Mouse (Mus musculus) brain, embryonic 14.5 days (tissue): ENCODE results near the gene Sash1. TPM values are rescaled to one million over a fixed set of nuclear protein-coding genes. Genes with fewer than 3 reads are reported as not detected.

Source experiments
- DNase-seq: peaks from one replicate; pipeline ENCODE4 v3.0.0-alpha.2; 2011; ENCODE audit warnings: low read depth
- CTCF ChIP-seq: fragments of 200-500 bp; IDR thresholded peaks from 2 replicates; pipeline ENCODE4 v1.5.1; 2012; ENCODE audit warnings: inconsistent platforms, mild to moderate bottlenecking, moderate library complexity, borderline replicate concordance; ENCODE audit not compliant: insufficient read depth, insufficient read length; ENCODE audit errors: extremely low read depth
- POLR2A ChIP-seq: fragments of 200-500 bp; IDR thresholded peaks from 2 replicates; pipeline ENCODE4 v1.6.1; 2012; ENCODE audit warnings: mild to moderate bottlenecking, inconsistent platforms, borderline replicate concordance; ENCODE audit not compliant: poor library complexity, insufficient read depth, insufficient read length, severe bottlenecking; ENCODE audit errors: extremely low read depth
- polyA plus RNA-seq: library from polyadenylated mRNA; depleted of rRNA; stranded (reverse); fragments of >200 nt; gene quantifications from 2 replicates; pipeline ENCODE4 v1.2.3, GENCODE M21; 2012

The Sash1 gene
- polyA plus RNA-seq, 1 experiment = 18.0 TPM

GRCm38 (mm10) chr10:8890511-8890910 is 4.6 kb upstream of the Sash1 start:
- TF ChIP-seq CTCF = no peak
- no peak for TF ChIP-seq POLR2A
- no peak for DNase-seq

GRCm38 (mm10) chr10:8889341-8889740 is 3.5 kb upstream of the Sash1 start:
- TF ChIP-seq POLR2A = no peak
- DNase-seq = peak; percentile 50

GRCm38 (mm10) chr10:8886528-8886854 is 621 bp upstream of the Sash1 start:
- DNase-seq = no peak
- TF ChIP-seq POLR2A = no peak
- TF ChIP-seq CTCF = no peak

- TF ChIP-seq POLR2A = no peak
- TF ChIP-seq CTCF = no peak
- DNase-seq = peak; percentile 54
Measured at GRCm38 (mm10) chr10:8885201-8885600, 669 bp downstream of the Sash1 start.

- TF ChIP-seq CTCF (no peak), POLR2A (no peak)
- DNase-seq = no peak
Measured at GRCm38 (mm10) chr10:8884565-8884964, 1.3 kb downstream of the Sash1 start.

- DNase-seq = no peak
- TF ChIP-seq POLR2A (no peak), CTCF (no peak)
Measured at GRCm38 (mm10) chr10:8883686-8884085, 2.2 kb downstream of the Sash1 start.

- no peak for TF ChIP-seq POLR2A
- no peak for TF ChIP-seq CTCF
- no peak for DNase-seq
Measured at GRCm38 (mm10) chr10:8881736-8882135, 4.1 kb downstream of the Sash1 start.

- TF ChIP-seq POLR2A = no peak
- no peak for TF ChIP-seq CTCF
Measured at GRCm38 (mm10) chr10:8880950-8881675, 4.8 kb downstream of the Sash1 start.

GRCm38 (mm10) chr10:8878824-8879223 is 7.0 kb downstream of the Sash1 start:
- no peak for DNase-seq
- TF ChIP-seq POLR2A = no peak
- no peak for TF ChIP-seq CTCF

More at GRCm38 (mm10) chr10:8880950-8881675, 4.8 kb downstream of the Sash1 start:
- no peak for DNase-seq

- no peak for TF ChIP-seq CTCF
Measured at GRCm38 (mm10) chr10:8878381-8878780, 7.5 kb downstream of the Sash1 start.

GRCm38 (mm10) chr10:8873631-8874370 is 12.1 kb downstream of the Sash1 start:
- DNase-seq = no peak
- no peak for TF ChIP-seq POLR2A
- no peak for TF ChIP-seq CTCF

More at GRCm38 (mm10) chr10:8878381-8878780, 7.5 kb downstream of the Sash1 start:
- no peak for DNase-seq

GRCm38 (mm10) chr10:8872788-8873187 is 13.1 kb downstream of the Sash1 start:
- TF ChIP-seq CTCF (no peak), POLR2A (no peak)
- no peak for DNase-seq
